Mouse (Mus musculus) hindbrain, embryonic 16.5 days (tissue): ENCODE data around the gene Zfand2a. TPM values are rescaled to one million over a fixed set of nuclear protein-coding genes. Genes with fewer than 3 reads are reported as not detected.

Experiments
- ATAC-seq: fragments of 200-750 bp; cut with Nextera tagmentation; 2 replicates; pipeline ENCODE4 v1.8.0; 2017; ENCODE audit warnings: moderate TSS enrichment, moderate library complexity
- H3K27ac ChIP-seq: fragments of 300-500 bp; sonication (generic); 2 replicates; pipeline ENCODE4 v1.5.1; 2014; ENCODE audit warnings: low read depth, mild to moderate bottlenecking, control low read depth, low read length, moderate library complexity
- H3K27me3 ChIP-seq: fragments of 300-500 bp; sonication (generic); replicated peaks from 2 replicates; pipeline ENCODE4 v1.6.1; 2014; ENCODE audit warnings: low read length; ENCODE audit not compliant: control insufficient read depth, insufficient read depth
- H3K36me3 ChIP-seq: fragments of 300-500 bp; sonication (generic); 2 replicates; pipeline ENCODE4 v1.6.1; 2014; ENCODE audit warnings: mild to moderate bottlenecking, low read length, moderate library complexity, mixed read lengths; ENCODE audit not compliant: control insufficient read depth, insufficient read depth
- H3K4me1 ChIP-seq: fragments of 300-500 bp; sonication (generic); 2 replicates; pipeline ENCODE4 v1.6.1; 2014; ENCODE audit warnings: low read depth, low read length; ENCODE audit not compliant: control insufficient read depth, insufficient read depth
- H3K4me2 ChIP-seq: fragments of 300-500 bp; sonication (generic); 2 replicates; pipeline ENCODE4 v1.6.1; 2014; ENCODE audit warnings: mild to moderate bottlenecking, low read length, control low read depth, moderate library complexity
- H3K4me3 ChIP-seq: fragments of 300-500 bp; sonication (generic); 2 replicates; pipeline ENCODE4 v1.5.1; 2014; ENCODE audit warnings: mild to moderate bottlenecking, low read length, control low read depth, moderate library complexity
- H3K9ac ChIP-seq: fragments of 300-500 bp; sonication (generic); 2 replicates; pipeline ENCODE4 v1.6.1; 2014; ENCODE audit warnings: low read depth, mild to moderate bottlenecking, control low read depth, low read length, moderate library complexity
- H3K9me3 ChIP-seq: fragments of 300-500 bp; sonication (generic); 2 replicates; pipeline ENCODE4 v1.6.1; 2014; ENCODE audit warnings: mild to moderate bottlenecking, low read length, moderate library complexity; ENCODE audit not compliant: control insufficient read depth
- WGBS: fragments of 180-500 bp; shearing (Covaris S2); extraction: QIAGEN DNeasy Blood & Tissue Kit; methylation state at CpG from one replicate; pipeline ENCODE4 v1.1.7; 2014; 5-methylcytosine and 5-hydroxymethylcytosine counted together
- polyA plus RNA-seq: library from polyadenylated mRNA; unstranded; fragments of >200 nt; fragmentation: Nextera tagmentation; extraction: Ambion mirVana; gene quantifications from 2 replicates; pipeline ENCODE4 v1.2.1, GENCODE M21; 2015

The Zfand2a gene
- 24.5 and 29.3 TPM in 2 replicates for polyA plus RNA-seq

GRCm38 (mm10) chr5:139484185-139484814 lies at the start of gene Zfand2a:
TSS of gene Zfand2a (minus strand) at chr5:139484549.
- peak within 1 kb of the TSS; percentile 90 for H3K27ac ChIP-seq
- peak within 1 kb of the TSS; percentile 85 for H3K9ac ChIP-seq
- peaks cover 12% of the 10 kb centered on the region for H3K4me1 ChIP-seq
- H3K4me3 ChIP-seq, result peak within 1 kb of the TSS; percentile 82
- under 1% methylated on average over 42 of the region's 42 CpGs for WGBS
- ATAC-seq, result peak; percentile 98
- H3K36me3 ChIP-seq, result peaks cover 7% of the 10 kb centered on the region; the same call in 1 of the 2 replicates
- no peaks in the 10 kb centered on the region for H3K27me3 ChIP-seq
- peaks cover 8% of the 10 kb centered on the region for H3K9me3 ChIP-seq
- H3K4me2 ChIP-seq, result peak within 1 kb of the TSS; percentile 96

GRCm38 (mm10) chr5:139528851-139529250 lies 44.5 kb upstream of the Zfand2a start:
- Histone ChIP-seq H3K4me2 (no peak overlapping the region), H3K4me1 (no peaks in the 10 kb centered on the region), H3K4me3 (no peak overlapping the region), H3K36me3 (no peaks in the 10 kb centered on the region), H3K9ac (no peak overlapping the region), H3K27ac (no peak overlapping the region), H3K27me3 (peaks cover 37% of the 10 kb centered on the region), H3K9me3 (no peaks in the 10 kb centered on the region)
- ATAC-seq, result no peak
- 63% methylated on average over 7 of the region's 7 CpGs for WGBS

- peaks cover 17% of the 10 kb centered on the region for H3K27me3 ChIP-seq
- H3K27ac ChIP-seq, result no peak overlapping the region
- H3K4me3 ChIP-seq, result no peak overlapping the region
- H3K9ac ChIP-seq, result no peak overlapping the region
- WGBS, result 67% methylated on average over 10 of the region's 10 CpGs
- H3K9me3 ChIP-seq, result no peaks in the 10 kb centered on the region
- no peak overlapping the region for H3K4me2 ChIP-seq
- H3K4me1 ChIP-seq, result no peaks in the 10 kb centered on the region
- ATAC-seq, result no peak
- no peaks in the 10 kb centered on the region for H3K36me3 ChIP-seq
These were observed 37.6 kb upstream of the Zfand2a start for GRCm38 (mm10) chr5:139521987-139522386.

- no peak overlapping the region for H3K4me2 ChIP-seq
- peaks cover 4% of the 10 kb centered on the region; the same call in 1 of the 2 replicates for H3K4me1 ChIP-seq
- no peak for ATAC-seq
- no peaks in the 10 kb centered on the region for H3K9me3 ChIP-seq
- no peaks in the 10 kb centered on the region for H3K36me3 ChIP-seq
- H3K9ac ChIP-seq, result no peak overlapping the region
- H3K27ac ChIP-seq, result no peak overlapping the region
- 34% methylated on average over 14 of the region's 14 CpGs for WGBS
- no peak overlapping the region for H3K4me3 ChIP-seq
- peaks cover 11% of the 10 kb centered on the region for H3K27me3 ChIP-seq
These were observed 35.9 kb upstream of the Zfand2a start for GRCm38 (mm10) chr5:139520069-139520834.

- H3K27ac ChIP-seq, result no peak overlapping the region
- no peaks in the 10 kb centered on the region for H3K36me3 ChIP-seq
- H3K4me3 ChIP-seq, result no peak overlapping the region
- peaks cover 4% of the 10 kb centered on the region; the same call in 1 of the 2 replicates for H3K4me1 ChIP-seq
- no peak overlapping the region for H3K4me2 ChIP-seq
- no peak overlapping the region for H3K9ac ChIP-seq
- 24% methylated on average over 11 of the region's 11 CpGs for WGBS
- H3K27me3 ChIP-seq, result peaks cover 7% of the 10 kb centered on the region
- H3K9me3 ChIP-seq, result no peaks in the 10 kb centered on the region
- no peak for ATAC-seq
These were observed 31.9 kb upstream of the Zfand2a start for GRCm38 (mm10) chr5:139516281-139516680.

- Histone ChIP-seq H3K9me3 (no peaks in the 10 kb centered on the region), H3K9ac (no peak overlapping the region), H3K27me3 (peaks cover 8% of the 10 kb centered on the region), H3K4me2 (no peak overlapping the region), H3K27ac (no peak overlapping the region), H3K36me3 (no peaks in the 10 kb centered on the region), H3K4me1 (peaks cover 4% of the 10 kb centered on the region; the same call in 1 of the 2 replicates), H3K4me3 (no peak overlapping the region)
- no peak for ATAC-seq
- 89% methylated on average over 4 of the region's 4 CpGs for whole genome bisulfite sequencing
These were observed 27.9 kb upstream of the Zfand2a start for GRCm38 (mm10) chr5:139512201-139512600.

GRCm38 (mm10) chr5:139510682-139511366 lies 26.5 kb upstream of the Zfand2a start:
- Histone ChIP-seq H3K4me3 (peak overlapping the region; percentile 14; the same call in 1 of the 2 replicates), H3K4me2 (peak overlapping the region; percentile 32), H3K27ac (no peak overlapping the region), H3K4me1 (no peaks in the 10 kb centered on the region), H3K9ac (no peak overlapping the region), H3K27me3 (peaks cover 9% of the 10 kb centered on the region), H3K36me3 (no peaks in the 10 kb centered on the region), H3K9me3 (no peaks in the 10 kb centered on the region)
- ATAC-seq, result no peak
- 15% methylated on average over 17 of the region's 17 CpGs for WGBS

- no peaks in the 10 kb centered on the region for H3K9me3 ChIP-seq
- WGBS, result 15% methylated on average over 5 of the region's 5 CpGs
- no peak overlapping the region for H3K27ac ChIP-seq
- no peaks in the 10 kb centered on the region for H3K4me1 ChIP-seq
- no peaks in the 10 kb centered on the region for H3K36me3 ChIP-seq
- H3K4me3 ChIP-seq, result no peak overlapping the region
- no peak overlapping the region for H3K9ac ChIP-seq
- H3K27me3 ChIP-seq, result peaks cover 11% of the 10 kb centered on the region
- no peak for ATAC-seq
- no peak overlapping the region for H3K4me2 ChIP-seq
These were observed 21.9 kb upstream of the Zfand2a start for GRCm38 (mm10) chr5:139506207-139506606.
